Mouse (Mus musculus): Measurements from ENCODE around the gene Pold4.
A peak's percentile ranks its signal among the peaks of the same experiment; 100 is the strongest.

Pold4 gene

DNA sequence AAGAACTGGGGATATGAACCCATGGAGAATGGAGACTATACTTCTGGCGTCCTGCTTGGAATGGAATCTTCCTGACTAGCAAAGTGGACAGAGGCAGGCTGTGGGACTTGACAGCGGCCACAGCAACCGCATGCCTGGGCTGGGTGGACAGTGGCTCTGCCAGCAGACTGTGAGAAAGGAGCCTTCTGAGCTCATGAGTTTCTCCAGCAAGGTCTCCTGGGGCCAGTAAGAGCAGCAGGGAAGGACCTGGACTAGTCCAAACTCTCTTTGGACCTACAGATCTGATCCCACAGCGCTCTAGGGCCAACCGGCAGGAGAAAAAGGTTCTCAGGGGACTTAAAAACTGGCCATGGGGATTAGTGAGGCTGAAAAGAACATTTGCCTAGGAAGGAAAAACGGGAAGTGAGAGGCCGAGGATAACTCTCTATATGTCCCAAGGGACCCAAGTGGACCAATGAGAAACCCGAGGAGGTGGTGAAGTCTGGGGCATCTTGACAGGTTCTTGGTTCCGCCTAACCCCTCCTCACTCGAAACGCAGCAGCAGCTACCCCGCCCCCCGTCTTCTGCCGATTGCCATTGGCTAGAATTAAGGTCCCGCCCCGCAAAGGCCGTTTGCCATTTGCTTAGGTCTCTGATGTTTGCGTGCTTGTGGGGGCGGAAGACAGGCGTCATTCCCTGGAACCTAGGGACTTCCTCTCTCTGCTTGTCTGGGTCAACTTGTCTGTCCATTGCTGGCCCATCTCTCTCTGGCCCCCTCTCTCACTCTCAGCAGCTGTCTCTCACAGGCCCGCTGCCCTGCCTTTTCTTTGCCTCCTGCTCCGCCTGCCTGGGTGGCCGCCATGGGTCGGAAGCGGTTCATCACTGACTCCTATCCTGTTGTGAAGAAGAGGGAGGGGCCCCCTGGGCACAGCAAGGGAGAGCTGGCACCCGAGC, at the start of gene Pold4:
Gene Pold4, plus strand, starts transcription at position 647 of the 933 bp plus-strand sequence.
- DNase-seq, result peak; percentile 96

DNA sequence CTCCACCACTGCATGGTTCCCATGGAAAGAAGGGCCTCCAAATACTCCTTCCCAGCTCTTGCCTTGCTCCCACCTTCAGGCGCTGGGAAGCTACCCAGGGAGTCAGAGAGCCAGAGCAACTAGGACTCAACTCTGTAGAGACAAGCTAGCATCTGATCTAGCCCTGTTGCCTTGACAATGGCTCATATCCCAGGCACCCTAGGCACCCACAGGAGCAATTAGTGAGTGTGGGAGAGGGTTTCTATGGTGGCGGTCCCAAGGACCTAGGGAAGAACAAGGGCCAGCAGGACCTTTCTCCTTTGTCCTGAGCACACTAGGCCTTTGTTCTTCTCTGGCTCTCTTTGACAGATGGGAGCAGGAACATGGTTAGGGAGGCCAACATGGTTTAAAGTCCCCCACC, 48.0 kb upstream of the Pold4 start:
- DNase-seq, result no peak

DNA sequence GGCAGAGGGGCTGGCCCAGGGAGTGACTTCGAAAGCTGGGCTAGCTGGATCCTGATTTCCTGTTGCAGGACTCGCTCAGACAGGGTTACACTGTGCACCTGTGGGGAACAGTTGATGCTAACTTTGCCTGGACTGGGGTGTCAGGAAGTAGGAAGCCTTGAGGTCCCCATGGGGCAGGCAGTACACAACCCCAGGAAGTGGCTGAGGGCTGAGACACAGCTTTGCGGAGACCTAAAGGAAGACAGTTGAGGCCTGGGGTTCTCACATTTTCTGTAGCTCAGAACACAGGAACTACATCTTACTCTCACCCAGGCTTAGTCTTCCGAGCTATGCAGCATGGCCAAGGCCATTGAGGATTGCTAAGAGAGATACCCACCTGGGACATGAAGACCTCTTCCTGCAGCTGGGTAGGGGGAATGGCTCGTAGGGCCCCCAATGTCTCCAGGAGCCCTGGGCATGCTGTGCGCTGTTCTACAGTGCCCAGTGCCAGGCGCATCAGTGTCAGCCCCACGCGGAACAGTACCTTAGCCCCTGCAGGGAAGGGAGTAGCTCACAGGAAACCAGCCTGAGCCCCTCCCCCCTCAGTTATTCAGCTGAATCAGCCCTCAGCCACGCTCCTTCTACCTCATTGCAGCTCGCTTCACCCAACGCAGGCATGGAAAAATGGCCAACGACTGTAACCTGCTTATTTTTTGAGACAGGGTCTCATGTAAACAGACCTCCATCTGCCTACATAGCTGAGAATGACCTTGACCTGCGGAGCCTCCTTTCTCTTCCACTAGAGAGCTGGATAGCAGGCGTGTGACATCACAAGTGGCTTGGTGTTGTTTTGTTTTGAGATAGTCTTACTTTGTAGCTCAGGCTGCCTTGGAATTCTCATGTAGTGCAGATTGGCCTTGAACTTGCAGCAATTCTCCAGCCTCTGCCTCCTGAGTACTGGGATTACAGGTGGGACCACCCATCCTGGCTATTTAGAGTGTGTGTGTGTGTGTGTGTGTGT, 46.4 kb upstream of the Pold4 start:
- DNase-seq, result peak; percentile 88

GRCm38 (mm10) chr19:4187303-4187702, 44.4 kb upstream of the Pold4 start:
- no peak for DNase-seq

DNA sequence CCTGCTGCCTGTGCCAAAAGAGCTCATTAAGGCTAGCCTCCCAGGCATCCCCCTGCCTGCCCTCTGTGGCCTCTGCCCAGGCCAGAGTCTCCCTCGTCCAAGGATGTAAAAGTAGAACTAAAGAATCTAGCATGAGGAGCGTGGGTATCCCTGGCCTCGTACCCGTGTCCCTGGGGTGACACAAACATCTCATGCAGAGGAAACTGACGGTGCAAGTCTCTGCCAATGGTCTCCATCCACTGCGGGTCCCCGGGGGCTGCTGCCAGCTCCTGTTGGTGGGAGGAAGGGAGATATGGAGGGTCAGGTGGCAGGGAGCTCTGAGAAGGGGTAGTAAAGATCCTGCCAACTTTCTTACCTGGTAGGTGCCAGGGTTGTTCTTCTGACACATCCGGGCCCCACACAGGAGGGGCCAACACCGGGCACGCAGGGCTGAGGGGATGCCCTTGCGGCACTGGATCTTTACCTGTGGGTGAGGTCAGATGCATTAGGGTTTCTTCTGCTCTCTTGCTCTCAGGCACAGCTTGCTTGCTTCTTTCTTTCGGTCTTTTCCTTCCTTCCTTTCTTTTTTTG, 42.6 kb upstream of the Pold4 start:
- DNase-seq, result peak; percentile 52

GRCm38 (mm10) chr19:4190831-4191334, 40.8 kb upstream of the Pold4 start, which contains the start of gene Tbc1d10c:
Gene Tbc1d10c (minus strand): TSS chr19:4191284.
- DNase-seq, result peak; percentile 92

GRCm38 (mm10) chr19:4191528-4192250, 40.0 kb upstream of the Pold4 start, which contains the start of gene Ppp1ca:
Gene Ppp1ca (plus strand): TSS chr19:4192065.
- peak; percentile 99 for DNase-seq

GRCm38 (mm10) chr19:4192251-4192985, 39.3 kb upstream of the Pold4 start:
- DNase-seq, result peak; percentile 33

GRCm38 (mm10) chr19:4193129-4193528, 38.6 kb upstream of the Pold4 start:
- DNase-seq, result no peak

GRCm38 (mm10) chr19:4194021-4194724, 37.5 kb upstream of the Pold4 start:
- DNase-seq, result no peak

DNA sequence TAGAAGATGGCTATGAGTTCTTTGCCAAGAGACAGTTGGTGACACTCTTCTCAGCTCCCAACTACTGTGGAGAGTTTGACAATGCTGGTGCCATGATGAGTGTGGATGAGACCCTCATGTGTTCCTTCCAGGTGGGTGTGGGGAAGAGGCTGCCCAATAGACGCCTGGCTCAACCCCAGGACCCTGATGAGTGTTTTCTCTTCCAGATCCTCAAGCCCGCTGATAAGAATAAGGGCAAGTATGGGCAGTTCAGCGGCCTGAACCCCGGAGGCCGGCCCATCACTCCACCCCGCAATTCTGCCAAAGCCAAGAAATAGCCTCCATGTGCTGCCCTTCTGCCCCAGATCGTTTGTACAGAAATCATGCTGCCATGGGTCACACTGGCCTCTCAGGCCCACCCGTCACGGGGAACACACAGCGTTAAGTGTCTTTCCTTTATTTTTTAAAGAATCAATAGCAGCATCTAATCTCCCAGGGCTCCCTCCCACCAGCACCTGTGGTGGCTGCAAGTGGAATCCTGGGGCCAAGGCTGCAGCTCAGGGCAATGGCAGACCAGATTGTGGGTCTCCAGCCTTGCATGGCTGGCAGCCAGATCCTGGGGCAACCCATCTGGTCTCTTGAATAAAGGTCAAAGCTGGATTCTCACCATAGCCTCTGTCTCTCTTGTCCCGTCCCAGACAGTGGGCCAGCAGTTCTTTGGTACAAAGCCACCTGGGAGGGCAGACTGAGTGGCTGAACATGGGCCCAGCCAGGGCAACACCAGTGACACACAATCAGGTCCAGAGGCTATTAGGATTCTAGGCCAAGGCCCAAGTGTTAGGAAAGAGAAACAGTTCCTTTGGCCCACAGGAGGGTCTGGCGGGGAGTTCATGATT, 36.7 kb upstream of the Pold4 start:
- DNase-seq, result no peak

GRCm38 (mm10) chr19:4196048-4196447, 35.7 kb upstream of the Pold4 start:
- DNase-seq, result no peak

DNA sequence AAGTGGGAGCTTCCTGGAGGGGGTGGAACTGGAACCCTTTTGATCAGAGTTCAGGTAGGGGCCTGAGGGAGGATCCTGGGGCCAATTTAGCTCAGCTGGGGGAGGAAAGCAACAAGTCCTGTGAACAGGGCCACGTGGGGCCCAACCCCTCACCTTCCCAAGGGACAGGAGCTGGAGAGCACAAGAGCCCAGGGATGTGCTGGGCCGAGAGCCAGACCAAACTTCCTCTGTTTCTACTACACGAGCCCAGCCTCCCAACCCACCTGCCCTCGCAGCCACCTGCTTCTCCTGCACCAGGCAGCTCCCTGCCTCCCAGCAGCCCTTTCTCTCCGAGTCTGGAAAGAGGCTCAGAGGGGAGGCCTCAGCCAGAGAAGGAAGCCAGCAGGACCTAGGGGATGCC, 35.2 kb upstream of the Pold4 start:
- no peak for DNase-seq

DNA sequence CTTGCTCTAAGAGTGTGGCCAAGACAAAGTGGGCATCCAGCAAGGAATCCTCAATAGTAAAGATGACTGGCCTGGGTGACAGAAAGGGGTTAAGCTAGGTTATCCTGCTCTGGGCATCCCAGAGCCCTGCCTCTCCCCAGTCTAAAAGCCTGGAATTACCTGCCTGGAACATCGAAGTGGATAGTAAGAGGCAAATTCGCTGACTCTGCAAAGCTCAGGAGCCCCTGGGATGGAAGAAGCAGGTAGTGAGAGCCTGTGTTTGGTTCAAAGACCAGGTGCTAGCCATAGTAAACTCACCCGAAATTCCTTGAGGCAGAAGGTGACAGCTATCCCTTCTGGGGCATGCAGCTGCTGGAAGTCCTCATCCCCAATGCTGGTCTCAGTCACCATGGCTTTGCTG, 34.5 kb upstream of the Pold4 start:
- DNase-seq, result no peak

GRCm38 (mm10) chr19:4201291-4201909, 30.3 kb upstream of the Pold4 start, which contains the start of gene Rad9a:
Gene Rad9a (minus strand): TSS chr19:4201662.
- peak; percentile 96 for DNase-seq

DNA sequence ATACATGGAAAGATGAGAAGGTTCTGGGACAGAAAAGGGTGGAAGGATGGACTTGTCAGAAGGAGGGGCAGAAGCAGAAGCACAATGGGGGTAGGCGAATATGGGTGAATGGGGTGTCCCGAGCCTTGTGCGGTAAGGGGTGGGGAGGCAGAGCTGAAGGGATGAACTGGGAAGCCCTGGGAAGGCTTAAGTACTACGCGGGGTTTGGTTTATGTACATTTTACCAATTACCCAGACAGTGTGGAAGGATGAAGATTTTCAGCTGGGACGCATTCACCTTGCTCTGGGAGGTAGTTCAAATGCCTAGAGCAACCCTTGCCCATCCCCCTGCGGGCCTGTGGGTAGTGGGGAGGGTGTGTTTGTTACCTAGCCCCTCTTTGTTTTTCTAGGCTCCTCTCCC, 29.6 kb upstream of the Pold4 start:
- no peak for DNase-seq

- DNase-seq, result peak; percentile 47
Observed at GRCm38 (mm10) chr19:4203148-4203547, 28.6 kb upstream of the Pold4 start.

GRCm38 (mm10) chr19:4203604-4204326, 27.9 kb upstream of the Pold4 start:
- peak; percentile 57 for DNase-seq
